Mouse (Mus musculus) stomach, embryonic 16.5 days (tissue): ENCODE data around the gene Atp6v1e1. TPM values are rescaled to one million over a fixed set of nuclear protein-coding genes. Genes with fewer than 3 reads are reported as not detected.
A peak's percentile ranks its signal among the peaks of the same experiment; 100 is the strongest.

Experiments used
- ATAC-seq: fragments of 200-750 bp; cut with Nextera tagmentation; 2 replicates; pipeline ENCODE4 v1.8.0; 2017; ENCODE audit warnings: moderate number of reproducible peaks, moderate TSS enrichment; ENCODE audit not compliant: insufficient read depth, low FRiP score
- H3K27ac ChIP-seq: fragments of 300-500 bp; sonication (generic); 2 replicates; pipeline ENCODE4 v1.5.1; 2014; ENCODE audit warnings: low read length
- H3K27me3 ChIP-seq: fragments of 300-500 bp; sonication (generic); 2 replicates; pipeline ENCODE4 v1.6.1; 2014; ENCODE audit warnings: low read length, control low read depth, mixed read lengths; ENCODE audit not compliant: control insufficient read depth, insufficient read depth
- H3K36me3 ChIP-seq: fragments of 300-500 bp; sonication (generic); 2 replicates; pipeline ENCODE4 v1.6.1; 2014; ENCODE audit warnings: low read length; ENCODE audit not compliant: control insufficient read depth, insufficient read depth
- H3K4me1 ChIP-seq: fragments of 300-500 bp; sonication (generic); 2 replicates; pipeline ENCODE4 v1.6.1; 2014; ENCODE audit warnings: low read length, control low read depth, mixed read lengths; ENCODE audit not compliant: control insufficient read depth, insufficient read depth
- H3K4me2 ChIP-seq: fragments of 300-500 bp; sonication (generic); 2 replicates; pipeline ENCODE4 v1.6.1; 2014; ENCODE audit warnings: low read depth, low read length, mixed read lengths
- H3K4me3 ChIP-seq: fragments of 300-500 bp; sonication (generic); replicated peaks from 2 replicates; pipeline ENCODE4 v1.5.1; 2014; ENCODE audit warnings: mild to moderate bottlenecking, low read length
- H3K9ac ChIP-seq: fragments of 300-500 bp; sonication (generic); 2 replicates; pipeline ENCODE4 v1.6.1; 2014; ENCODE audit warnings: low read length
- H3K9me3 ChIP-seq: fragments of 300-500 bp; sonication (generic); replicated peaks from 2 replicates; pipeline ENCODE4 v1.6.1; 2016; ENCODE audit warnings: low read length, control low read depth; ENCODE audit not compliant: control insufficient read depth
- WGBS: fragments of 180-500 bp; shearing (Covaris S2); extraction: QIAGEN DNeasy Blood & Tissue Kit; methylation state at CpG from one replicate; pipeline ENCODE4 v1.1.7; 2014; 5-methylcytosine and 5-hydroxymethylcytosine counted together
- polyA plus RNA-seq: library from polyadenylated mRNA; unstranded; fragments of >200 nt; fragmentation: Nextera tagmentation; extraction: Ambion mirVana; gene quantifications from 2 replicates; pipeline ENCODE4 v1.2.1, GENCODE M21; 2015

Atp6v1e1 gene
- polyA plus RNA-seq, 1 experiment from 2014 or later: 163 TPM

DNA sequence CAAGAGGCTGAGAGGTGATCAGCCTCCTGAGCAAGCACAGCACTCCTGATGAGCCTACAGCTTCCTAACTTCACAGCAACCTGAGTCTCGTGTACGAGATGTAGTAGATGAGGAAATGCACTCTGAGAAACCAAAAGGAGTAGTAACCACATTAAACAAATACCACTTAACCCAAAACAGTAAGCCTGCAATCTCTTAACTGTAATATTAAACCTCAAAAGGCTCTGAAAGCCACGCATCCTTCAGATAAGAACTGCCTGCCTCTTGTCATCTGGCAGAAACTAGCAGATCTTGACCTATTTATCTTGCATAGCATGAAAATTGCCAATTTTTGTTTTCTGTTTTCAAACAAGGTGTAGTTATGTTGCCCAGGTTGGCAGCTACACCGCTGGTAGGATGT is 23.7 kb downstream of the Atp6v1e1 start:
- H3K36me3 ChIP-seq: peaks cover 30% of the 10 kb centered on the region
- H3K9me3 ChIP-seq: no peaks in the 10 kb centered on the region
- no peak for ATAC-seq
- H3K27ac ChIP-seq: peak overlapping the region; percentile 75
- no peak overlapping the region for H3K4me2 ChIP-seq
- no peaks in the 10 kb centered on the region for H3K27me3 ChIP-seq
- WGBS: 81% methylated on average over 4 of the region's 4 CpGs
- H3K9ac ChIP-seq: no peak overlapping the region
- no peak overlapping the region for H3K4me3 ChIP-seq
- 0 out of 2 replicates have a peak, but pooled peaks cover 4% of the 10 kb centered on the region for H3K4me1 ChIP-seq

DNA sequence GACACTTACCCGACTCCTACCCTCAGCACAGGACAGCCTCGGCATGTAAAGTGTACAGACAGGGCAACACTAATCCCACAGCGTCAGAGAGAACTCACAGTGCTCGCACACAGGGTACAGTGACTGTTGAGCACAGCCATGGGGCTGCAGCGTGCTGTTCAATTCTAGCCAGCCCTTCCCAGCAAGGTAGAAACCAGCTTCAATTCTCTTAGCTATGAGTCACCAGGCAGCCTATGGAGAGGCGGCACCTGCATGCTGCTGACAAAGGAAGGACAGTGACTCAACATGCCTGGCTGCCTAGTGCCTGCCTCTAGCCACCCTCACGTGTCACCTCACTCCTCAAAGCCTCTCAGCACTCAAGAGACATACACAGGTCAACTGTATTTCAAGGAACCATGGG is 24.6 kb downstream of the Atp6v1e1 start:
- H3K27me3 ChIP-seq: no peaks in the 10 kb centered on the region
- H3K4me1 ChIP-seq: 0 out of 2 replicates have a peak, but pooled peaks cover 4% of the 10 kb centered on the region
- peak; percentile 78 for ATAC-seq
- no peak overlapping the region for H3K9ac ChIP-seq
- 80% methylated on average over 7 of the region's 7 CpGs for WGBS
- peak overlapping the region; percentile 82 for H3K27ac ChIP-seq
- peaks cover 27% of the 10 kb centered on the region for H3K36me3 ChIP-seq
- H3K9me3 ChIP-seq: no peaks in the 10 kb centered on the region
- H3K4me2 ChIP-seq: no peak overlapping the region
- H3K4me3 ChIP-seq: no peak overlapping the region

DNA sequence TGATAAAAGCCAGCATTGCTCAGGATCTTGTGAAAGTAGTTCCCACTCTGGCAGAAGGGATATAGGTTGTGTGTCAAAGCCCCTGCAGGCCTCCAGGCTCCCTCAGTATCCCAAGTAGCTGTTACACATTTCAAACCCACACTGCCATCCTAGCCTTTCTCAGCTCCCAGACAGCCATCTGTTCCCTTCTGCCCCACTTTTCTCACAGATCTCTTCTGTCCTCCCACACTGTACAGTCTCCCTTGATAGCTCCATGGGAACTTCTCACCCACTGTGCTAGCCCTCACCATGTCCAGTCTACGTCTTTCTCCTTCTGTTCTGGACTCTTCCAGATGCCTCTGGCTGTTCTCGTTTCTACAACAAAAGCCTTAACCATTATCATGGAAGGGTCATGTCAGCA is 26.5 kb downstream of the Atp6v1e1 start:
- H3K36me3 ChIP-seq: peaks cover 25% of the 10 kb centered on the region

DNA sequence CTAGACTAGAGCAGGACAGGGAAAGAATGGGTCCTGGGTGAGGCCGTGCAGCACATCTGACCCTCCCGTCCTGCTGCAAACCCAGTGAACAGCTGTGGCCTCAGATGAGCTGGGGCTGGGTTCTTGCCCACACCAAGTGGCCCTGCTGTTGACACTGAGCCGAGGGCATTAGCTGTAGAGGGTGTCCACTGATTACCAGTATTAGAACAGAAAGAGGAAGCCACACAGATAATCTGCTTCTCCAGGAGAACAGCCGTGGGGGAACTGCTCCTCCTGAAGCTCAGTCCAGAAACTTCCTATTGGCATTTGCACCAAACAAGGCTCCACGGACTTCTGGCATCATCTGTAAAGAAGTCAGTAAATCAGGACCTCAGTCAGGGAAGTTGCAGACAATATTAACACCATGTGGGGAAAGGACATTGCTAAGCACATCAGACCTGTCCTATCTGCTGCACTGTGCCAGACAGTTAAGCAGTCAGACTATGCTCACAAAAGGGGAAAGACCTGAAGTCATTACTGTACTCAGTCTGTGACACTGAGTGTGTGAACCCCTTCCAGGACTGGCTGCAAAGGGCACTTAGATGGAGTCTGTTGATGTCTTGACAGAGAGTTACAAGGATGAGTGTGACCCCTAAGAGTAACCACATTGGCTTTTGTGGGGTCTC is 27.0 kb downstream of the Atp6v1e1 start:
- Histone ChIP-seq H3K27me3 (no peaks in the 10 kb centered on the region), H3K4me1 (0 out of 2 replicates have a peak, but pooled peaks cover 4% of the 10 kb centered on the region), H3K4me3 (no peak overlapping the region)

More for the DNA sequence above, 26.5 kb downstream of the Atp6v1e1 start:
- Histone ChIP-seq H3K9me3 (no peaks in the 10 kb centered on the region), H3K4me2 (no peak overlapping the region), H3K27ac (no peak overlapping the region), H3K9ac (no peak overlapping the region), H3K4me3 (no peak overlapping the region), H3K4me1 (0 out of 2 replicates have a peak, but pooled peaks cover 4% of the 10 kb centered on the region), H3K27me3 (no peaks in the 10 kb centered on the region)
- no peak for ATAC-seq
- 83% methylated on average over 2 of the region's 2 CpGs for WGBS

DNA sequence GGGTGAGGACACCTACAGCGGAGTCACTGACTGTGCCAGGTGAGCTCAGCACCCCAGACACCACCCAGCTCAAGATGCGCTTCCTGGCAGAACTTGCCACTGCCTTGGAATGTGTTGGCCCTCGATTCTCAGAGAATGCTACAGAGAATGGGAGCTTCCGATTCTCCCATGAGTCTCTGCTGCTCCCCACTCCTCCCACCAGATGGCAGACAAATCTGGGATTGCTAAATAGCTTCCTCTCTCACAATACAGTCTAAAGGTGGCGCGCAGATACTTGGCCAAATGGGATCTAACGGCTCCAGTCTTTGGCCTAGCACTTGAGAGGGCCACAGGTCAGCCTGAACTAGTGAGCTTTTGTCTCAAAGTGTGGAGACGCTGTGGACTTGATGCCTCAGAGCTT is 29.6 kb downstream of the Atp6v1e1 start:
- 81% methylated on average over 8 of the region's 8 CpGs for WGBS
- Histone ChIP-seq H3K36me3 (peaks cover 25% of the 10 kb centered on the region), H3K9ac (no peak overlapping the region), H3K4me1 (no peaks in the 10 kb centered on the region), H3K27me3 (no peaks in the 10 kb centered on the region), H3K27ac (peak overlapping the region; percentile 9; the same call in 1 of the 2 replicates), H3K9me3 (no peaks in the 10 kb centered on the region), H3K4me3 (no peak overlapping the region), H3K4me2 (no peak overlapping the region)
- no peak for ATAC-seq

More for the DNA sequence above, 27.0 kb downstream of the Atp6v1e1 start:
- no peaks in the 10 kb centered on the region for H3K9me3 ChIP-seq
- ATAC-seq: no peak
- no peak overlapping the region for H3K9ac ChIP-seq
- H3K27ac ChIP-seq: no peak overlapping the region
- 78% methylated on average over 5 of the region's 5 CpGs for WGBS
- no peak overlapping the region for H3K4me2 ChIP-seq
- H3K36me3 ChIP-seq: peaks cover 25% of the 10 kb centered on the region

DNA sequence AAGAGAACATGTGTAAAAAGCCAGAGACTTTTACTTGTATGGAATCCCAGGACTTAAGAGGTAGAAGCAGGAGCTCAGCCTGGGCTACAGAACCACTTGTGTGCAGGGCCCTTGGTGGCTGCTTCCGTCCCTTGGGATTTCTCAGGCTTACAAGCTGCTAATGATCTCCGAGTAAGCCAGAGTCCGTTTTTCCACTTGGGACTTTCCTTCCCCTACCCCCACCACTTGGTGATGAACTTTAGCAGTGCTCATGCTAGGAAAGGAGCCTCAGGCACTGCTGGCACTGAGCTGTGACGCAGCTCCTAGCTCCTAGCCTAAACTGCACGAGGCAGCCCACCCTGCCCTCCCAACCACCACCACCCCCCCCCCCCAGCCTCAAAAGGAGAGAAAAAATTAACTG is 31.9 kb downstream of the Atp6v1e1 start:
- H3K36me3 ChIP-seq: peaks cover 22% of the 10 kb centered on the region
- H3K9me3 ChIP-seq: no peaks in the 10 kb centered on the region
- H3K9ac ChIP-seq: no peak overlapping the region
- no peak overlapping the region for H3K4me2 ChIP-seq
- no peak for ATAC-seq
- no peak overlapping the region for H3K27ac ChIP-seq
- no peak overlapping the region for H3K4me3 ChIP-seq
- no peaks in the 10 kb centered on the region for H3K4me1 ChIP-seq
- 68% methylated on average over 5 of the region's 5 CpGs for WGBS
- no peaks in the 10 kb centered on the region for H3K27me3 ChIP-seq

DNA sequence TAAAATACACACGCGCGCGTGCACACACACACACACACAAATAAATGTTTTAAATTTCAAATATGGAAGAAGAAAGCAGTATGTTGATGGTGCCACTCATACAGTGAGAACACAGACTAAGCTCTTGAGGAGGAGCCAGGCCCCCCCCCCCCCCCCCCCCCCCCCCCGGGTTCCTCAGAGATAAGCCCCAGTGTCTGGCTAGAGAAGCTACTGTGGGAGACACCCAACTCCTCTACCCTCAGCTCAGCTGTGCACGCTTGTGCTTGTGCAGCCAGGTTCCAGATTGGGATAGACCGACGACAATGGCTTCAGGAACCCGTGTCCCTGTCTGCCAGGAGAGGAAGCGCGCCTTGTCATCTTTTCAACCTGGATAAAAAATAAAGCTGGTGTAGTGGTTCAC is 32.4 kb downstream of the Atp6v1e1 start:
- Histone ChIP-seq H3K36me3 (peaks cover 18% of the 10 kb centered on the region), H3K27ac (no peak overlapping the region), H3K4me2 (no peak overlapping the region), H3K9me3 (no peaks in the 10 kb centered on the region), H3K27me3 (no peaks in the 10 kb centered on the region), H3K9ac (no peak overlapping the region), H3K4me3 (no peak overlapping the region), H3K4me1 (no peaks in the 10 kb centered on the region)
- 81% methylated on average over 11 of the region's 11 CpGs for WGBS
- ATAC-seq: peak; percentile 28; the same call in 1 of the 2 replicates

DNA sequence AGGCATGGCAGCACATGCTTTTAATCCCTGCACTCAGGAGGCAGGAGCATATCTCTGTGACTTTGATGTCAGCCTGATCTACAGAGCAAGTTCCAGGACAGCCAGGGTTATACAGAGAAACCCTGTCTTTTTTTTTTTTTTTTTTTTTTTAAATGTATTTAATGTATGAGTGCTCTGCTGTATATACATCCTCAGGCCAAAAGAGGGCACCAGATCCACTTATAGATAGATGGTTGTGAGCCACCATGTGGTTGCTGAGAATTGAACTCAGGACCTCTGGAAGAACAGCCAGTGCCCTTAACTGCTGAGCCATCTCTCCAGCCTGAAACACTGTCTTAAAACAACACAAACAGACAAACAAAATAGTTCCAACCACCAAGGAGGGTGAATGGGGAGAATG is 33.7 kb downstream of the Atp6v1e1 start:
- no peak overlapping the region for H3K4me3 ChIP-seq
- no peak overlapping the region for H3K9ac ChIP-seq
- no peaks in the 10 kb centered on the region for H3K4me1 ChIP-seq
- 0 out of 2 replicates have a peak, but pooled peaks have one; percentile 16 for ATAC-seq
- no peaks in the 10 kb centered on the region for H3K9me3 ChIP-seq
- peaks cover 13% of the 10 kb centered on the region for H3K36me3 ChIP-seq
- no peak overlapping the region for H3K27ac ChIP-seq
- no peak overlapping the region for H3K4me2 ChIP-seq
- no peaks in the 10 kb centered on the region for H3K27me3 ChIP-seq

DNA sequence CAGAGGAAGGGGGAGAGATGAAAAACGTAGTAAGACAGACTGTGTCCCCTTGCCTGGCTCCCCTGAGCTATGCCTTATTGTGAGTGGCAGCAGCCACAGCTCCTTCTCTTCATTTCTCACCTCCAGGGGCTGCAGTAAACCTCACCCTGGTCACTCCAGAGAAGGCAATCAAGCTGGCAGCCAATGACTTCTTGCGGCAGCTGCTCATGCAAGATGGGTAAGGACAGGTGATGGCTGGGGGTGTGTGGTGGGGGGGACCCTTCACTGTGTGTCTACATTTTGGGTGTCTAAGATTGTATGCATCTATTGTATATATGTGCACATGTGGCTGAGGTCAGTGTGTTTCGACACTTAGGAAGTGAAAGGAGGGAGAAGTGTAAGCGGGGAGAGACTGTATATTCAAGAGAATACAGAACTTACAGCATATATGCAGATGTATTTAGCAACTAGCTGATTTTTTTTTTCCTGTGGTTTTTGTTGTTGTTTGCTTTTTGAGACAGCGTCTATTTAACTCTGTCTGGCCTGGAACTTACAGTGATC is 34.5 kb downstream of the Atp6v1e1 start:
- WGBS: 72% methylated on average over 5 of the region's 5 CpGs

More for the DNA sequence above, 34.5 kb downstream of the Atp6v1e1 start:
- ATAC-seq: no peak
- Histone ChIP-seq H3K9ac (no peak overlapping the region), H3K27me3 (no peaks in the 10 kb centered on the region), H3K4me3 (no peak overlapping the region), H3K4me1 (no peaks in the 10 kb centered on the region), H3K27ac (no peak overlapping the region), H3K9me3 (no peaks in the 10 kb centered on the region), H3K36me3 (peaks cover 8% of the 10 kb centered on the region; the same call in 1 of the 2 replicates), H3K4me2 (no peak overlapping the region)
